Mouse (Mus musculus) ovary, postnatal 14 days (tissue): Measurements from ENCODE around the gene Slc8a1.

Experiments used
- DNase-seq: peaks from one replicate; pipeline ENCODE4 v3.0.0; 2022; ENCODE audit warnings: low spot score

Gene Slc8a1

GRCm38 (mm10) chr17:81360032-81360431 is 378.1 kb downstream of the Slc8a1 start:
- no peak for DNase-seq

- no peak for DNase-seq
These were observed 402.0 kb downstream of the Slc8a1 start for GRCm38 (mm10) chr17:81336024-81336754.

- no peak for DNase-seq
These were observed 402.7 kb downstream of the Slc8a1 start for GRCm38 (mm10) chr17:81335526-81335925.
